Mouse (Mus musculus) liver, postnatal 0 days (tissue): ENCODE results near the gene Gm17606. TPM values are rescaled to one million over a fixed set of nuclear protein-coding genes. Genes with fewer than 3 reads are reported as not detected.

Source experiments
- ATAC-seq: fragments of 200-750 bp; cut with Nextera tagmentation; 2 replicates; pipeline ENCODE4 v1.8.0; 2017; ENCODE audit warnings: mild to moderate bottlenecking, moderate library complexity
- DNase-seq: peaks from one replicate; pipeline ENCODE4 v3.0.0-alpha.2; 2016
- H3K27ac ChIP-seq: fragments of 300-500 bp; sonication (generic); 2 replicates; pipeline ENCODE4 v1.5.1; 2014; ENCODE audit warnings: antibody characterized with exemption, moderate library complexity, mild to moderate bottlenecking, low read depth
- H3K27me3 ChIP-seq: fragments of 300-500 bp; sonication (generic); 2 replicates; pipeline ENCODE4 v1.6.1; 2014; ENCODE audit warnings: low read length, control low read depth, mixed read lengths; ENCODE audit not compliant: insufficient read depth
- H3K36me3 ChIP-seq: fragments of 300-500 bp; sonication (generic); replicated peaks from 2 replicates; pipeline ENCODE4 v1.6.1; 2014; ENCODE audit warnings: mild to moderate bottlenecking, control low read depth, low read length, moderate library complexity, mixed read lengths; ENCODE audit not compliant: insufficient read depth
- H3K4me1 ChIP-seq: fragments of 300-500 bp; sonication (generic); 2 replicates; pipeline ENCODE4 v1.6.1; 2014; ENCODE audit warnings: antibody characterized with exemption, mild to moderate bottlenecking, control low read depth; ENCODE audit not compliant: insufficient read depth
- H3K4me2 ChIP-seq: fragments of 300-500 bp; sonication (generic); 2 replicates; pipeline ENCODE4 v1.6.1; 2014; ENCODE audit warnings: low read depth, mild to moderate bottlenecking, low read length, moderate library complexity, mixed read lengths
- H3K4me3 ChIP-seq: fragments of 300-500 bp; sonication (generic); 2 replicates; pipeline ENCODE4 v1.5.1; 2014; ENCODE audit warnings: low read depth, low read length
- H3K9ac ChIP-seq: fragments of 300-500 bp; sonication (generic); replicated peaks from 2 replicates; pipeline ENCODE4 v1.6.1; 2014; ENCODE audit warnings: mild to moderate bottlenecking, moderate library complexity
- H3K9me3 ChIP-seq: fragments of 300-500 bp; sonication (generic); 2 replicates; pipeline ENCODE4 v1.6.1; 2016; ENCODE audit warnings: mild to moderate bottlenecking, control low read depth, low read length, mixed read lengths
- CTCF ChIP-seq: sonication (generic); IDR thresholded peaks from 2 replicates; pipeline ENCODE4 v1.5.1; 2016; ENCODE audit warnings: antibody characterized with exemption, low read depth
- EP300 ChIP-seq: IDR thresholded peaks from 2 replicates; pipeline ENCODE4 v1.6.1; 2016; ENCODE audit warnings: antibody characterized with exemption, low read depth, mild to moderate bottlenecking
- WGBS: fragments of 180-500 bp; shearing (Covaris S2); extraction: QIAGEN DNeasy Blood & Tissue Kit; methylation state at CpG from one replicate; pipeline ENCODE4 v1.1.7; 2014; ENCODE audit not compliant: insufficient replicate concordance; 5-methylcytosine and 5-hydroxymethylcytosine counted together
- polyA plus RNA-seq: library from polyadenylated mRNA; unstranded; fragments of >200 nt; fragmentation: Nextera tagmentation; extraction: Ambion mirVana; gene quantifications from 2 replicates; pipeline ENCODE4 v1.2.1, GENCODE M21; 2015

The Gm17606 gene
- polyA plus RNA-seq, 1 experiment from 2014 or later: not detected

- no peak for ATAC-seq
- Histone ChIP-seq H3K27ac (no peak overlapping the region), H3K27me3 (0 out of 2 replicates have a peak, but pooled peaks cover 5% of the 10 kb centered on the region), H3K9me3 (no peaks in the 10 kb centered on the region), H3K36me3 (peaks cover 31% of the 10 kb centered on the region), H3K4me2 (no peak overlapping the region), H3K9ac (no peak overlapping the region), H3K4me1 (peaks cover 3% of the 10 kb centered on the region), H3K4me3 (no peak overlapping the region)
- DNase-seq: no peak
- no peak for TF ChIP-seq EP300
- TF ChIP-seq CTCF: no peak
- WGBS: 50% methylated on average over 4 of the region's 4 CpGs
These were observed 631 bp upstream of the Gm17606 start for GRCm38 (mm10) chr14:54640121-54640520.

GRCm38 (mm10) chr14:54641305-54641969 is 685 bp downstream of the Gm17606 start, which contains the start of gene Cdh24:
Gene Cdh24 (minus strand): TSS chr14:54641364.
- TF ChIP-seq EP300: no peak
- peak; percentile 92 for TF ChIP-seq CTCF
- ATAC-seq (peak; percentile 87), DNase-seq (peak; percentile 89)
- H3K4me3 ChIP-seq: peak within 1 kb of the TSS; percentile 81
- H3K27me3 ChIP-seq: 0 out of 2 replicates have a peak, but pooled peaks cover 5% of the 10 kb centered on the region
- H3K27ac ChIP-seq: peak within 1 kb of the TSS; percentile 39; the same call in 1 of the 2 replicates
- H3K4me2 ChIP-seq: peak within 1 kb of the TSS; percentile 100
- H3K9me3 ChIP-seq: no peaks in the 10 kb centered on the region
- WGBS: under 1% methylated on average over 37 of the region's 52 CpGs
- H3K36me3 ChIP-seq: peaks cover 44% of the 10 kb centered on the region
- H3K4me1 ChIP-seq: peaks cover 3% of the 10 kb centered on the region
- peak within 1 kb of the TSS; percentile 77 for H3K9ac ChIP-seq

GRCm38 (mm10) chr14:54642224-54642944 is 1.6 kb downstream of the Gm17606 start:
- Histone ChIP-seq H3K4me2 (no peak overlapping the region), H3K4me1 (peaks cover 3% of the 10 kb centered on the region), H3K9me3 (no peaks in the 10 kb centered on the region), H3K4me3 (no peak overlapping the region), H3K36me3 (peaks cover 54% of the 10 kb centered on the region), H3K9ac (no peak overlapping the region), H3K27me3 (0 out of 2 replicates have a peak, but pooled peaks cover 5% of the 10 kb centered on the region), H3K27ac (no peak overlapping the region)
- ATAC-seq: no peak
- no peak for TF ChIP-seq EP300
- TF ChIP-seq CTCF: no peak
- 91% methylated on average over 25 of the region's 25 CpGs for WGBS
- DNase-seq: no peak

- Histone ChIP-seq H3K9ac (no peak overlapping the region), H3K27ac (no peak overlapping the region), H3K4me3 (no peak overlapping the region), H3K9me3 (no peaks in the 10 kb centered on the region), H3K27me3 (0 out of 2 replicates have a peak, but pooled peaks cover 5% of the 10 kb centered on the region), H3K4me2 (no peak overlapping the region), H3K36me3 (peaks cover 60% of the 10 kb centered on the region), H3K4me1 (peaks cover 3% of the 10 kb centered on the region)
- WGBS: 65% methylated on average over 2 of the region's 2 CpGs
- TF ChIP-seq EP300 (no peak), CTCF (no peak)
- no peak for DNase-seq
- no peak for ATAC-seq
These were observed 2.3 kb downstream of the Gm17606 start for GRCm38 (mm10) chr14:54643011-54643410.

- no peak for ATAC-seq
These were observed 3.5 kb downstream of the Gm17606 start for GRCm38 (mm10) chr14:54644294-54644693.

GRCm38 (mm10) chr14:54646455-54646854 is 5.7 kb downstream of the Gm17606 start:
- H3K36me3 ChIP-seq: peaks cover 90% of the 10 kb centered on the region
- 92% methylated on average over 17 of the region's 17 CpGs for WGBS

More at GRCm38 (mm10) chr14:54644294-54644693, 3.5 kb downstream of the Gm17606 start:
- no peak overlapping the region for H3K4me3 ChIP-seq
- H3K4me1 ChIP-seq: peaks cover 3% of the 10 kb centered on the region
- DNase-seq: no peak
- no peak overlapping the region for H3K4me2 ChIP-seq
- H3K27ac ChIP-seq: no peak overlapping the region
- H3K36me3 ChIP-seq: peaks cover 70% of the 10 kb centered on the region
- H3K27me3 ChIP-seq: 0 out of 2 replicates have a peak, but pooled peaks cover 5% of the 10 kb centered on the region
- H3K9me3 ChIP-seq: no peaks in the 10 kb centered on the region
- no peak for TF ChIP-seq EP300
- no peak for TF ChIP-seq CTCF
- WGBS: 83% methylated on average over 9 of the region's 9 CpGs
- H3K9ac ChIP-seq: no peak overlapping the region

More at GRCm38 (mm10) chr14:54646455-54646854, 5.7 kb downstream of the Gm17606 start:
- no peak overlapping the region for H3K27ac ChIP-seq
- DNase-seq (no peak), ATAC-seq (no peak)
- H3K9me3 ChIP-seq: no peaks in the 10 kb centered on the region
- no peak overlapping the region for H3K4me3 ChIP-seq
- H3K9ac ChIP-seq: no peak overlapping the region
- no peaks in the 10 kb centered on the region for H3K27me3 ChIP-seq
- TF ChIP-seq CTCF (no peak), EP300 (no peak)
- no peaks in the 10 kb centered on the region; the same call in 1 of the 2 replicates for H3K4me1 ChIP-seq
- no peak overlapping the region for H3K4me2 ChIP-seq
